Mouse (Mus musculus): ENCODE measurements around the gene Gjd2.

Gene Gjd2

GRCm38 (mm10) chr2:114013295-114013771 lies at the start of gene Gjd2:
Gjd2 (minus strand) TSS chr2:114013619.
- DNase-seq (ENCODE audit: low spot score) = peak; percentile 49

DNA sequence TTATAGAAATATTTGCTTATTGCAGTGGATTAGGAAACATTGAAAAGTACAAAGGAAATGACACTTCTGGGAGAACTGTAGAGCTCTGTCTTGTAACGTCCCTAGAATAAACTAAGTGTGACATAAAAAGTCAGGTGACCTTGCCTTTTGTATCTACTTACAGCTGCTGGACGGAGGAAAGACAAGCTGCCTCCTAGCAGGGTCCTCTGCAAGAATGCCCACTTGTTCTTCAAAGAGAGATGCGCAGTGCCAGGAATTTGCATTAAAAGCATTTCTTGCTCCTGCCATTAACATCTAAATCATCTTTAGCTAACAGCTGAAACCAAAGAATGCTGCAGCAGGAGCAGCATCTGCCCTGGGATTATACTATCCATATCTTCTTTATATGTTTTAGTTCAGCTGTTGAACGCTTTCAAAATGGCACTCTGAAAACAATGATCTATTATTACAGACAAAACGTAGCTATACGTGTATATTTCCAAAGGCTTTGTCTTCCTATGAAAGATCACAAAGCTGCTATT lies 46.7 kb upstream of the Gjd2 start:
- DNase-seq (ENCODE audit: low spot score) = no peak

DNA sequence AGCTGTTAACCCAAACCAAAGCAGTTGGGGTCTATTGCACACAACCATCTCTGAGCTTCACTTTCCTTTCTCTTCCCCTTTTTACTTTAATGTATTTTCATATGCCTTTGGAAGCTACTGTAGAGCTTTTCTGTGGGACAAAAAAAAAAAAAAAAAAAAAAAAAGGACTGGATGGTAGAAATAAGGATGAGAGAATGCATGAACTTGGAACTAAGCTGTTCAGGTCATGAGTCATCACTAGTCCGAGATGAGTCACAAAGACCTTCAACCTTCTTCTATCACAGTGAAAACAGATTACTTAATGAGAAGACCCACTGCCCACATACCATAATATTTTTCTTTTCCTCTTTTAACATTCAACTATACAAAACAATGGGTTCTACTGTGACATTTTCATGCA lies 46.2 kb upstream of the Gjd2 start:
- no peak for DNase-seq (ENCODE audit: low spot score)

DNA sequence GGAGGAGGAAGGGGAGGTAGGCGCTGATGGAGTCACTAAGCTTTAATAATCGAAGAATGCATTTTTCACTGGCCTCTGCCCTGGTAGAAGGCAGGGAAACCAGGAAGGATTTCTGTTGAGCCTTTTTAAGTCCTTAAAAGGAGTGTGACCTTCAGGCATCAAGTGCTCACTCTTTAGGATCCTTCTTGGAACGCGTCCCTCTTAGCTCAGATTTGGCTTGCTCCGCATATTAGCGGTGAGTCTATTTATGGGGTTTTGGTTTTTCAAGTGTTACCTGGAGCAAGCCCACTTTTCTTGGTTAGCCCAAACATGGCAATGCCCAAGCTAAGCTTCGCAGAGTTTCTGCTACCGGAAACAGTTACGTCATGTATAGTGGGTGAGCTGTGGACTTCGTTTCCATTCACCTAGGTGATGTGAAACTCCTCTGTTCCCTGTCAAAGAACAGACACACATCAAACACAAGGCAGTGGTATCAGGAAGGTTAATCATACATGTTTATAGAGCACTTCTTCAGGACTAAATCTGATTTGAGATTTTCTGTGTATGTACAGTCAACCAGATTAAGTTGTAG lies 44.9 kb upstream of the Gjd2 start:
- DNase-seq (ENCODE audit: low spot score) = no peak

- peak; percentile 53 for DNase-seq (ENCODE audit: low spot score)
Observed at GRCm38 (mm10) chr2:114057303-114057853, 44.0 kb upstream of the Gjd2 start.

- no peak for DNase-seq (ENCODE audit: low spot score)
Observed at GRCm38 (mm10) chr2:114054129-114054528, 40.7 kb upstream of the Gjd2 start.

- DNase-seq (ENCODE audit: low spot score) = no peak
Observed at GRCm38 (mm10) chr2:114052696-114053598, 39.5 kb upstream of the Gjd2 start, which contains the start of gene Actc1. Actc1 (minus strand) TSS chr2:114053548.

GRCm38 (mm10) chr2:114051871-114052241 lies 38.4 kb upstream of the Gjd2 start:
- DNase-seq (ENCODE audit: low spot score) = no peak

- DNase-seq (ENCODE audit: low spot score) = no peak
Observed at GRCm38 (mm10) chr2:114051111-114051870, 37.9 kb upstream of the Gjd2 start.

DNA sequence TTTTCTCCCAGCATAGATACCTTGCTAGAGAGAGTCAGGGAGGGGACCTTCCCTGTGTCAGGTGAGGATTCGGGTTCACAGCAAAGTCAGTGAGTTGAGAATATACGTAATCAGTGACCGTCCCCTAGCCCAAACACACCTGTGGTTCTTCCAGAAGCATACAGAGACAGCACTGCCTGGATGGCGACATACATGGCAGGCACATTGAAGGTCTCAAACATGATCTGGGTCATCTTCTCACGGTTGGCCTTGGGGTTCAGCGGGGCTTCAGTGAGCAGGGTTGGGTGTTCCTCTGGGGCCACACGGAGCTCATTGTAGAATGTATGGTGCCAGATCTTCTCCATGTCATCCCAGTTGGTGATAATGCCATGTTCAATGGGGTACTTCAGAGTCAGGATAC lies 36.7 kb upstream of the Gjd2 start:
- no peak for DNase-seq (ENCODE audit: low spot score)

- no peak for DNase-seq (ENCODE audit: low spot score)
Observed at GRCm38 (mm10) chr2:114049372-114049771, 36.0 kb upstream of the Gjd2 start.

DNA sequence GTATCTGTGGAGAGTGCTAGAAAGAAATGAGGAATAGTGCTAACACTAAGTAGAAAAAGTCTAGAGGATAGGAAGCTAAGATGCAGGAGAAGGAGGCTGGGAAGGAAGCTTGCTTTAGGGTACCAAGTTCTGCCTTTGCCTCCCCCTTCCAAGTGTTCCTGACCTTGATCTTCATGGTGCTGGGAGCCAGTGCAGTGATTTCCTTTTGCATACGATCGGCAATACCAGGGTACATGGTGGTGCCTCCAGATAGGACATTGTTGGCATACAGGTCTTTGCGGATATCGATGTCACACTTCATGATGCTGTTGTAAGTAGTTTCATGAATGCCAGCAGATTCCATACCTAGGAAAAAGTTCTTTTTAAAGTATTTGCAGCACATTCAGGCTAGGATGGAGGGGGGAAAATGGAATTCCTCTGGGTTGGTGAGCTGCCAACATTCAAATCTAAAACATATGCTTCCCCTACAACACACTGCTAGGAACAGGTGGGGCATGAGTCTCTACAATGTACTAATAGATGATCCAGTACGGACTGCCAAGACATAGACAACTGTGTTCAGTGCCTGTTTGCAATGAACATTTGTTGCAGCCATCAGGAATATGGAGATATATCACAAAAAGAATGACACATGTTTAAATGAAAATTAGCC lies 34.7 kb upstream of the Gjd2 start:
- no peak for DNase-seq (ENCODE audit: low spot score)

- no peak for DNase-seq (ENCODE audit: low spot score)
Observed at GRCm38 (mm10) chr2:114046151-114046664, 32.8 kb upstream of the Gjd2 start.

GRCm38 (mm10) chr2:114037926-114038325 lies 24.5 kb upstream of the Gjd2 start:
- DNase-seq (ENCODE audit: low spot score) = no peak

GRCm38 (mm10) chr2:114032259-114032658 lies 18.8 kb upstream of the Gjd2 start:
- no peak for DNase-seq (ENCODE audit: low spot score)

GRCm38 (mm10) chr2:114023383-114023782 lies 10.0 kb upstream of the Gjd2 start:
- DNase-seq (ENCODE audit: low spot score) = no peak

DNA sequence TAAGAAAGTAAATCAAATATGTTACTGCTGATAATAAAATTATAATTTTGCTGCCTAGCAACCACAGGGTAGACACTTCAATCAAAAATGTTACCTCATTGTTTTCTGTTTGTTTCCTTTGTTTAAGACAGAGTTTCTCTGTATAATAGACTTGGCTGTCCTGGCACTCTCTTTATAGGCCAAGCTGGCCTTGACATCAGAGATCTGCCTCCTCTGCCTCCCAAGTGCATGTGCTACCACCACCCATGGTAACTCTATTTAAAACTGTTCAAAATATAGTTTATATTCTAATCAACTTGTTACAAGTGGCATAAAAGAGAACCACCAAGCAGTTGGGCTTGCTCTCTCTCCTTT lies 6.8 kb upstream of the Gjd2 start:
- no peak for DNase-seq (ENCODE audit: low spot score)

DNA sequence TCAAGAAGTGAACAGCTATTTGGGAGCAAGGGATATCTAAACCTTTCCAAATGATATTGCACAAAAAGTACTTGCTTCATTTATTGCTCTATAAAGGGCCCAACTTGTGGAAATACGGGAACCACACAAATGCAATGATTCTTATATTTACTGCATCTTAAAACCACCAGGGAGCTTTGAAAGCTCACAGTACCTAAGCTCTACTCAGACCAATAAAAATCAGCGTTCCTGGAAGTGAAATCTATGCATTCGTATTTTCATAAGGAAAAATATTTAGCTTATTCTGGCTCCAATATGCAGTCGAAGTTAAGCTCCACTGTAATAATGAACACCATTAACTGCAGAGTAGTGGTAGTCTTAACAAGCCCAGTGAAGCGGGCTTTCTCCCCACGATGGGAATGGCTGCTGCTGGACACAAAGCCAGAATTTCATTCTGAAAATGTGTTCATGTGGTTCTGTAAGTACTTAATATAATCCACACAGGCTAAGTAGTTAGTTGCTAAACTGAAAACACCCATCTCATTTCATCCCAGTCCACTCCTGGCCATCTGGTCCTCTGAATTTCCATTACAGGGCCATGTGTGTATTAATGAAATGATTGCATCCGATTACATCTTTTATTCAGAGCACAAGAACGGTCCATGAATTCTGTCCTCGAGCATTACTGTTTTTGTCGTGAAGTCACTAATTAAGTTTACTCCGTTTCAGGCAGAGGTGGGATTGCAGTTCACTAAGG lies 6.2 kb upstream of the Gjd2 start:
- DNase-seq (ENCODE audit: low spot score) = peak; percentile 26

GRCm38 (mm10) chr2:114018136-114018535 lies 4.7 kb upstream of the Gjd2 start:
- peak; percentile 4 for DNase-seq (ENCODE audit: low spot score)

DNA sequence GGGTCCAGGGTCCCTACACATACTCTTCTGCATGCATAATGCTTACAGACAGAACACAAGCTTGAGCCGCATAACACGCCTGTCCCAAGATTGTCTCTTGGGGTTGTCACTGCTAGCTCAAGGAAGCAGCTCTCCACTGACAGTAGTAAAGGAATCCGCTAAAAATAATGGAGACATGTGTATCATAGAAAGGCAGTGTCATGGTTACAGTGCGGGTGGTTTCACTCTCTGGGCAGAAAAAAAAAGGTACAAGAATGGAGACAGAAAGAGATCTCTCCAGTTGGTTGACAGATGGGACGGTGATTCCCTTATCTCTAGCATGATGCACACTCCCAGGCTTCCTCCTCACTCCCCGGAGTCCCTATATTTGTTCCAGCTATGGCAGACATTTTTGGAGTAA lies 1.4 kb upstream of the Gjd2 start:
- DNase-seq (ENCODE audit: low spot score) = no peak

DNA sequence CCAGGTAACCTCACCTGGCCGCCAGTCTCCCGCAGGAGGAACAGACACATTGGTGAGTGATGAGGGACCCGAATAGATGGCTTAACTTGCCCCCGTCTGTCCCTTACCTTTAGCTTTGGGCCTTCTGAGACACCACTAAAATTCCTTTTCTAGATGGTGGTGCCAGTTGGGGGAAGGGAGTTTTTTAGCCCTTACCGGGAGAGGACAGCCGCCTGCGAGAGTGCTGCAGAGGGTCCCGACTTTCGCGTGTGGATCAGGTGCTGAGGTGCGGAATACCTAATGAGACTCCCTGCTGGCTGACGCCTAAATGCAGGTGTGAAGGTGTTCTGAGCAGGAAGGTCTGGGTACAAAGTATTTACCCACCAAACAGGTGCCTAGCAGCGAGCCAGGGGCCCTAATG lies 427 bp upstream of the Gjd2 start:
- DNase-seq (ENCODE audit: low spot score) = peak; percentile 13

All from retina, embryonic 14.5 days (tissue).